Mouse (Mus musculus): ENCODE data around the gene Spats2l. TPM values are rescaled to one million over a fixed set of nuclear protein-coding genes. Genes with fewer than 3 reads are reported as not detected.
A peak's percentile ranks its signal among the peaks of the same experiment; 100 is the strongest.

Spats2l gene
- total and polyA plus RNA-seq, 3 experiments = 0.09 to 0.77 (median 0.34) TPM

GRCm38 (mm10) chr1:57995432-57996132 lies 221.6 kb downstream of the Spats2l start, which contains the start of gene Sgo2a (continued):
- peak; percentile 66 for TF ChIP-seq TCF12 (IDR thresholded peaks at IDR 0.05; ENCODE audit: low read depth, low read length)
- no peak for TF ChIP-seq USF1 (IDR thresholded peaks at IDR 0.05; ENCODE audit: low read depth, low read length)
- no peak for TF ChIP-seq BHLHE40 (IDR thresholded peaks at IDR 0.05; ENCODE audit: low read depth, low read length)
- TF ChIP-seq RCOR1 (conservative IDR thresholded peaks at IDR 0.05; ENCODE audit: low read depth, low read length) = no peak
- peak; percentile 76 for TF ChIP-seq HCFC1 (IDR thresholded peaks at IDR 0.05; ENCODE audit: low read depth, low read length)
- TF ChIP-seq POLR2AphosphoS2 (IDR thresholded peaks at IDR 0.05; ENCODE audit: low read depth, low read length) = no peak
- peak; percentile 34; the same call in 1 of the 2 replicates for TF ChIP-seq NRF1 (IDR thresholded peaks at IDR 0.05; ENCODE audit: low read depth, low read length)
- no peak for TF ChIP-seq RAD21 (IDR thresholded peaks at IDR 0.05; ENCODE audit: low read depth, low read length)
- TF ChIP-seq KAT2A (IDR thresholded peaks at IDR 0.05; ENCODE audit: insufficient replicate concordance, low read length) = no peak
- TF ChIP-seq NELFE (IDR thresholded peaks at IDR 0.05; ENCODE audit: low read depth, low read length) = peak; percentile 79
- TF ChIP-seq CHD1 (IDR thresholded peaks at IDR 0.05; ENCODE audit: low read depth, low read length) = no peak
- TF ChIP-seq CTCF (conservative IDR thresholded peaks at IDR 0.05 in 1 of 2, IDR thresholded peaks at IDR 0.05 in 1 of 2; ENCODE audit: low read depth in 2 of 2, low read length in 2 of 2) = no peak

GRCm38 (mm10) chr1:57996133-57996615 lies 222.2 kb downstream of the Spats2l start:
- Histone ChIP-seq H3K9me3 (replicated peaks; ENCODE audit: low read length) (no peaks in the 10 kb centered on the region), H3K27ac (ENCODE audit: insufficient read depth, low read depth) (peak overlapping the region; percentile 7; the same call in 1 of the 2 replicates), H3K27me3 (replicated peaks) (no peaks in the 10 kb centered on the region), H3K9ac (ENCODE audit: insufficient read depth, low read depth) (peak overlapping the region; percentile 81), H3K4me3 (replicated peaks in 1 of 3; ENCODE audit: low read depth in 2 of 3, low read length in 2 of 3, poor library complexity in 1 of 3) (peak overlapping the region; percentile 75 to 81 (median 76)), H3K4me1 (ENCODE audit: control insufficient read depth in 1 of 2, insufficient read depth in 2 of 2) (peaks cover 0 to 18% of the 10 kb centered on the region in 2 experiments; a peak in 1 of 4 replicates), H3K4me2 (ENCODE audit: insufficient read depth, low read depth, poor library complexity, severe bottlenecking) (peak overlapping the region; percentile 97), H3K79me2 (replicated peaks; ENCODE audit: control insufficient read depth, extremely low read depth, insufficient read depth, poor library complexity, severe bottlenecking) (peaks cover 31% of the 10 kb centered on the region), H3K36me3 (replicated peaks in 1 of 2; ENCODE audit: control insufficient read depth in 1 of 2, insufficient read depth in 1 of 2, low read length in 1 of 2) (peaks cover 0 to 16% of the 10 kb centered on the region in 2 experiments)
- in situ Hi-C loops (cut with MboI; ENCODE audit: low pct_ligation_motif_present, low pct_unique_long_range_greater_than_20kb, low sequenced_read_pairs) = no loop called here
- peak; percentile 17 for DNase-seq (ENCODE audit: extremely low read depth)
- dilution Hi-C loops (cut with MboI; ENCODE audit: extremely low pct_ligation_motif_present, extremely low pct_unique_long_range_greater_than_20kb, low sequenced_read_pairs) = no loop called here
- TF ChIP-seq SIN3A (IDR thresholded peaks at IDR 0.05; ENCODE audit: low read length) (peak; percentile 6), SMC3 (IDR thresholded peaks at IDR 0.05; ENCODE audit: low read depth, low read length) (no peak), MAX (IDR thresholded peaks at IDR 0.05; ENCODE audit: low read length) (peak; percentile 7; the same call in 1 of the 2 replicates), MEF2A (IDR thresholded peaks at IDR 0.05; ENCODE audit: borderline replicate concordance, low read depth, low read length) (0 out of 2 replicates have a peak, but pooled peaks have one; percentile 25), UBTF (IDR thresholded peaks at IDR 0.05; ENCODE audit: low read depth, low read length) (peak; percentile 81; the same call in 1 of the 2 replicates), NRF1 (IDR thresholded peaks at IDR 0.05; ENCODE audit: low read depth, low read length) (no peak)

Other genes with a start within 250 kb of the Spats2l start
- 14.4 and 15.1 TPM in 2 replicates for gene Sgo2a, start 221.8 kb downstream of the Spats2l start, total RNA-seq (2012; rRNA removed)
- 24.2 and 27.1 TPM in 2 replicates for gene Sgo2a, start 221.8 kb downstream of the Spats2l start, total RNA-seq (2014; rRNA removed)
- gene Sgo2a, start 221.8 kb downstream of the Spats2l start, polyA plus RNA-seq (2012; ENCODE audit: insufficient read length, low read depth) = 14.6 and 15.1 TPM in 2 replicates
- 10.5 and 12.8 TPM in 2 replicates for gene Kctd18, start 244.8 kb downstream of the Spats2l start, total RNA-seq (2012; rRNA removed)
- 19.8 and 22.3 TPM in 2 replicates for gene Kctd18, start 244.8 kb downstream of the Spats2l start, total RNA-seq (2014; rRNA removed)
- gene Kctd18, start 244.8 kb downstream of the Spats2l start, polyA plus RNA-seq (2012; ENCODE audit: insufficient read length, low read depth) = 14.8 and 18.5 TPM in 2 replicates

Measured in CH12.LX (cell line).